Mouse (Mus musculus) erythroblast, embryonic 14.5 days (primary cell): ENCODE measurements around the gene Ptprn2.

Experiments
- GATA1 ChIP-seq: IDR thresholded peaks from 2 replicates; pipeline ENCODE4 v1.6.1; 2012; ENCODE audit warnings: low read length, inconsistent platforms, mixed read lengths
- TAL1 ChIP-seq: IDR thresholded peaks from 3 replicates; pipeline ENCODE4 v1.6.1; 2012; ENCODE audit warnings: low read length, inconsistent platforms, mixed read lengths

- TF ChIP-seq TAL1 (no peak), GATA1 (no peak)
Measured at GRCm38 (mm10) chr12:116763961-116764360, 278.4 kb downstream of the Ptprn2 start.
